Mouse (Mus musculus): ENCODE measurements around the gene Chsy1. TPM values are rescaled to one million over a fixed set of nuclear protein-coding genes. Genes with fewer than 3 reads are reported as not detected.
A peak's percentile ranks its signal among the peaks of the same experiment; 100 is the strongest.
"Not testable (repeated sequence)": the region's sequence is repeated elsewhere in the genome, so short reads cannot be mapped to it uniquely, and the experiment has no call there.

The Chsy1 gene
- polyA plus RNA-seq, 2 experiments = 7.9 to 9.0 TPM

DNA sequence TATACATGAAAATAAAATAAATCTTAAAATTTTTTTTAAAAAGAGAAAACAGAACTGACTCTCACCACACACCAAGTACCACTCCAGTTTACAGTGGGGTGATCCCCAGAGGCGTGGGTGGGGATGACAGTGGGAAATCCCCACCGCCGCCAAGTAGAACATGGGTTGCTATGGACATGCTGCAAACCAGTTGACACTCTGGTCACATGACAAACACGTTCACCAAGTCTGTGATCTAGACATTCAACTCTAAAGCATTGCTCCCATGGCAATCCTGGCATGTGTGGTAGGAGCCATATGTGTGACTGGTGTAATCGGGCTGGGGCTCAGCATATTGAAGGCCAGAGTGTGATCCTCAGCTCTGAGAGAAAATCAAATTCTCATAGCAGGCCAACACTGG, 76.1 kb downstream of the Chsy1 start:
- DNase-seq (ENCODE audit: low read depth in 3 of 3, low spot score in 3 of 3) (no peak), ATAC-seq (ENCODE audit: insufficient read depth) (no peak)
- no peak overlapping the region for H3K9ac ChIP-seq (replicated peaks)
- WGBS (ENCODE audit: insufficient replicate concordance) = 77% methylated on average over 5 of the region's 5 CpGs
- H3K27me3 ChIP-seq (ENCODE audit: control insufficient read depth, insufficient read depth, low read length) = no peaks in the 10 kb centered on the region
- H3K27ac ChIP-seq = no peak overlapping the region
- H3K36me3 ChIP-seq (replicated peaks; ENCODE audit: control insufficient read depth, insufficient read depth, low read depth) = no peaks in the 10 kb centered on the region
- TF ChIP-seq CTCF (IDR thresholded peaks at IDR 0.05; ENCODE audit: low read depth) = no peak
- no peak for TF ChIP-seq EP300 (IDR thresholded peaks at IDR 0.05; ENCODE audit: low read depth)
- H3K4me2 ChIP-seq (ENCODE audit: low read depth) = no peak overlapping the region
- no peak overlapping the region for H3K4me3 ChIP-seq (ENCODE audit: insufficient read depth in 1 of 2, low read depth in 2 of 2, low read length in 2 of 2)
- peaks cover 23 to 45% of the 10 kb centered on the region in 2 experiments for H3K4me1 ChIP-seq (replicated peaks; ENCODE audit: control insufficient read depth in 2 of 2, insufficient read depth in 2 of 2, low read length in 1 of 2)
- H3K9me3 ChIP-seq (ENCODE audit: control insufficient read depth, low read length) = no peaks in the 10 kb centered on the region; the same call in 1 of the 2 replicates

- peak; percentile 89 for ATAC-seq (ENCODE audit: insufficient read depth)
- Histone ChIP-seq H3K27ac (peak overlapping the region; percentile 57), H3K4me3 (ENCODE audit: insufficient read depth in 1 of 2, low read depth in 2 of 2, low read length in 2 of 2) (no peak overlapping the region), H3K4me1 (replicated peaks; ENCODE audit: control insufficient read depth in 2 of 2, insufficient read depth in 2 of 2, low read length in 1 of 2) (peaks cover 29 to 54% of the 10 kb centered on the region in 2 experiments), H3K36me3 (replicated peaks; ENCODE audit: control insufficient read depth, insufficient read depth, low read depth) (no peaks in the 10 kb centered on the region), H3K4me2 (ENCODE audit: low read depth) (peak overlapping the region; percentile 37), H3K9ac (replicated peaks) (peak overlapping the region; percentile 25), H3K9me3 (ENCODE audit: control insufficient read depth, low read length) (no peaks in the 10 kb centered on the region), H3K27me3 (ENCODE audit: control insufficient read depth, insufficient read depth, low read length) (no peaks in the 10 kb centered on the region)
- peak in 2 of 3 experiments; percentile 45 to 51 for DNase-seq (ENCODE audit: low read depth in 3 of 3, low spot score in 3 of 3)
- TF ChIP-seq CTCF (IDR thresholded peaks at IDR 0.05; ENCODE audit: low read depth) = no peak
- TF ChIP-seq EP300 (IDR thresholded peaks at IDR 0.05; ENCODE audit: low read depth) = peak; percentile 34
- WGBS (ENCODE audit: insufficient replicate concordance) = 14% methylated on average over 4 of the region's 4 CpGs
Measured at GRCm38 (mm10) chr7:66187581-66188231, 78.4 kb downstream of the Chsy1 start.

- H3K4me2 ChIP-seq (ENCODE audit: low read depth); H3K9me3 ChIP-seq (ENCODE audit: control insufficient read depth, low read length); H3K36me3 ChIP-seq (replicated peaks; ENCODE audit: control insufficient read depth, insufficient read depth, low read depth); H3K27me3 ChIP-seq (ENCODE audit: control insufficient read depth, insufficient read depth, low read length); H3K9ac ChIP-seq (replicated peaks); ATAC-seq (ENCODE audit: insufficient read depth); DNase-seq (ENCODE audit: low read depth in 3 of 3, low spot score in 3 of 3); H3K27ac ChIP-seq; H3K4me3 ChIP-seq (ENCODE audit: insufficient read depth in 1 of 2, low read depth in 2 of 2, low read length in 2 of 2): not testable (repeated sequence)
- 70% methylated on average over 10 of the region's 10 CpGs for WGBS (ENCODE audit: insufficient replicate concordance)
- peaks cover 47 to 69% of the 10 kb centered on the region in 2 experiments for H3K4me1 ChIP-seq (replicated peaks; ENCODE audit: control insufficient read depth in 2 of 2, insufficient read depth in 2 of 2, low read length in 1 of 2)
- peak; percentile 83 for TF ChIP-seq CTCF (IDR thresholded peaks at IDR 0.05; ENCODE audit: low read depth)
Measured at GRCm38 (mm10) chr7:66190385-66190784, 81.1 kb downstream of the Chsy1 start.

DNA sequence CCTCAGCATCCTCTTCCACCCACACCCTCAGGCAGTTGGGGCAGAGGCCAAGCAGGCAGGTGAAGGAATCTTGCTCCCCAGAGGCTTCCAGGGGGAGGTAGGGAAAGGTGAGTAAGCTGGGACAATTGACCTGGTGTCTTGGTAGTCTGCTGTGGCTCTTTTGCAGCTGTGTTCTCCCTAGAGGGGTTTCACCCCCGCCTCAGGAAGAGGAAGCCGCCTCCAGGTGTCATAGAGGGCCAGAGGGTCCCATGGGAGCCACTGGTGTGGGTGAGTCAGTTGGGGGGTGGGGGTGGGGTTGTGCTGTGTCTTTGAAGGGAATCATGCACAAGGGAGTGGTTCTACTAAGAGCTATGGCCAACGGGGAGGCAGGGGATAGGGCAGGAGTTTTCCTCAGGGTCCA, 85.2 kb downstream of the Chsy1 start:
- Histone ChIP-seq H3K9me3 (ENCODE audit: control insufficient read depth, low read length) (no peaks in the 10 kb centered on the region), H3K4me1 (replicated peaks; ENCODE audit: control insufficient read depth in 2 of 2, insufficient read depth in 2 of 2, low read length in 1 of 2) (peaks cover 65 to 73% of the 10 kb centered on the region in 2 experiments), H3K27ac (peak overlapping the region; percentile 93), H3K9ac (replicated peaks) (no peak overlapping the region), H3K4me3 (ENCODE audit: insufficient read depth in 1 of 2, low read depth in 2 of 2, low read length in 2 of 2) (no peak overlapping the region), H3K36me3 (replicated peaks; ENCODE audit: control insufficient read depth, insufficient read depth, low read depth) (no peaks in the 10 kb centered on the region), H3K27me3 (ENCODE audit: control insufficient read depth, insufficient read depth, low read length) (no peaks in the 10 kb centered on the region), H3K4me2 (ENCODE audit: low read depth) (no peak overlapping the region)
- DNase-seq (ENCODE audit: low read depth in 3 of 3, low spot score in 3 of 3) (no peak), ATAC-seq (ENCODE audit: insufficient read depth) (no peak)
- TF ChIP-seq CTCF (IDR thresholded peaks at IDR 0.05; ENCODE audit: low read depth) (no peak), EP300 (IDR thresholded peaks at IDR 0.05; ENCODE audit: low read depth) (no peak)
- WGBS (ENCODE audit: insufficient replicate concordance) = 59% methylated on average over 3 of the region's 3 CpGs

DNA sequence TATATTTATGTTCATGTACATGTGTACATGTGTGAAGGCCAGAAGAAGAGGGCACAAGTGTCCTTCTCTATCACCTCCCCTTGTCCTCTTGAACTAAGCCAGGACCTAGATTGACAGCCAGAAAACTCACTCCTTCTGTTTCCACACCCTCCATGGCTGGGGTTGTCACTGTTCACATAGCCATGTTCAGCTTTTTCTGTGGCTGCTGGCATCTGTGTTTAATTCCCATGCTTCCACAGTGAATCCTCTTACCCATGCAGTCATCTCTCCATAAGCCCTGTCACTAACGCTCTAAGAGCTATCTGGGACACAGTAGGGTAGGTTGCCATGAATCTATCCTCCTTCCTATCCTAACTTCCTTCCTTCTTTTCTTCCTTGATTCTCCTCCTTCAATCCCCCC, 86.6 kb downstream of the Chsy1 start:
- 25% methylated on average over 1 of the region's 1 CpGs for WGBS (ENCODE audit: insufficient replicate concordance)
- Histone ChIP-seq H3K27me3 (ENCODE audit: control insufficient read depth, insufficient read depth, low read length) (no peaks in the 10 kb centered on the region), H3K4me3 (ENCODE audit: insufficient read depth in 1 of 2, low read depth in 2 of 2, low read length in 2 of 2) (no peak overlapping the region), H3K36me3 (replicated peaks; ENCODE audit: control insufficient read depth, insufficient read depth, low read depth) (no peaks in the 10 kb centered on the region), H3K27ac (peak overlapping the region; percentile 93), H3K9me3 (ENCODE audit: control insufficient read depth, low read length) (no peaks in the 10 kb centered on the region), H3K4me2 (ENCODE audit: low read depth) (peak overlapping the region; percentile 80), H3K4me1 (replicated peaks; ENCODE audit: control insufficient read depth in 2 of 2, insufficient read depth in 2 of 2, low read length in 1 of 2) (peaks cover 75 to 84% of the 10 kb centered on the region in 2 experiments), H3K9ac (replicated peaks) (peak overlapping the region; percentile 67)
- TF ChIP-seq EP300 (IDR thresholded peaks at IDR 0.05; ENCODE audit: low read depth) = no peak
- TF ChIP-seq CTCF (IDR thresholded peaks at IDR 0.05; ENCODE audit: low read depth) = no peak
- DNase-seq (ENCODE audit: low read depth in 3 of 3, low spot score in 3 of 3) (no peak), ATAC-seq (ENCODE audit: insufficient read depth) (no peak)

Data from liver, embryonic 14.5 days (tissue).